Mouse (Mus musculus): Measurements from ENCODE around the gene Nr2f1. TPM values are rescaled to one million over a fixed set of nuclear protein-coding genes. Genes with fewer than 3 reads are reported as not detected.

Gene Nr2f1
- polyA plus RNA-seq, 1 experiment from 2014 or later = 5.7 TPM

GRCm38 (mm10) chr13:78157465-78157864 is 42.1 kb downstream of the Nr2f1 start:
- Histone ChIP-seq H3K27me3 (peaks cover 4% of the 10 kb centered on the region), H3K9me3 (no peaks in the 10 kb centered on the region), H3K4me2 (no peak overlapping the region), H3K4me3 (replicated peaks) (no peak overlapping the region), H3K27ac (no peak overlapping the region), H3K4me1 (replicated peaks) (no peaks in the 10 kb centered on the region), H3K36me3 (no peaks in the 10 kb centered on the region), H3K9ac (replicated peaks) (no peak overlapping the region)
- ATAC-seq (ENCODE audit: insufficient number of reproducible peaks, insufficient read depth, low FRiP score, low TSS enrichment, low read depth) = no peak
- WGBS = 81% methylated on average over 5 of the region's 5 CpGs

Other genes with a start within 250 kb of the Nr2f1 start
- 1.9 and 2.2 TPM in 2 replicates for gene Pou5f2, start 174.9 kb downstream of the Nr2f1 start, polyA plus RNA-seq (2016; fragmentation: Nextera tagmentation; extraction: Ambion mirVana)